Mouse (Mus musculus): ENCODE results near the gene Ttc3.

Gene Ttc3

GRCm38 (mm10) chr16:94392299-94392698 is 21.9 kb downstream of the Ttc3 start:
- TF ChIP-seq GATA4 (IDR thresholded peaks at IDR 0.05; ENCODE audit: insufficient replicate concordance, low read length) = no peak

DNA sequence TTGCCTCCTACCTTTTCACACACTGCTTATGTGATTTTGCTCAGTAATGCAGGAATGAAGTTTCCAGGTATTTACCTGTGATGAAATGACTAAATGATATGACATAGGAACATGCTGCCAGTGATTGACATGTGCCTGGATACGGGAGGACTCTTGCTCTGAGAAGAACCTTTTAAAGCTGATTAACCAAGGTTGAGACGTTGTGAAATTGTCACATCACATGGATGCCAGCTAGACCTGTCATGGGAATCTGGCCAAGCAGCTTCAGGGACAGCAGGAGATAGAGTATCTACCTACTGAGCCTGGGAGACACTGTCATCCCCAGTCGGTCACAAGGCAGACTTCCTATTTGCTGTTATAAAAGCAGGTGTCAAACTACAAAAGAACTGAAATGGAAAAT is 24.6 kb downstream of the Ttc3 start:
- TF ChIP-seq GATA4 (IDR thresholded peaks at IDR 0.05; ENCODE audit: insufficient replicate concordance, low read length) = no peak

DNA sequence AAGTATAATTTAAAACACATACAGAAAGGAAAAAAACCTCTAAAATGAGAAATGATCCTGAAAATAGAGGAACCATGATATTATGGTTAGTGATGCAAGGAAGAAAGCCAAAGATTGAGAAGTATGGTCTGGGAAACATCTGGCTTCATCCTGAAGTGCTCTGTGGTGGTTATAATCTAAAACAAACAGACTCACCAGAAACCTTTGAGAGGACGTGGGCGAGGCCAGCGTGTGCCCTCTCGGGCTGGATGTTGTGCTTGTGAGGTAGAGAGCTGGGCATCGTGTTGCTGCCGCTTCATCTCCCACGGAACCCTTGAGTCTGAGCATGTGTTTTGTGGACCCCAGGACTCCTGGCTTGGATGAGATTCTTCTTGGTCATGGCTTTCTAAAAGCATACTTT is 26.2 kb downstream of the Ttc3 start:
- no peak for TF ChIP-seq GATA4 (IDR thresholded peaks at IDR 0.05; ENCODE audit: insufficient replicate concordance, low read length)

- no peak for TF ChIP-seq GATA4 (IDR thresholded peaks at IDR 0.05; ENCODE audit: insufficient replicate concordance, low read length)
These were observed 28.7 kb downstream of the Ttc3 start for GRCm38 (mm10) chr16:94399141-94399540.

DNA sequence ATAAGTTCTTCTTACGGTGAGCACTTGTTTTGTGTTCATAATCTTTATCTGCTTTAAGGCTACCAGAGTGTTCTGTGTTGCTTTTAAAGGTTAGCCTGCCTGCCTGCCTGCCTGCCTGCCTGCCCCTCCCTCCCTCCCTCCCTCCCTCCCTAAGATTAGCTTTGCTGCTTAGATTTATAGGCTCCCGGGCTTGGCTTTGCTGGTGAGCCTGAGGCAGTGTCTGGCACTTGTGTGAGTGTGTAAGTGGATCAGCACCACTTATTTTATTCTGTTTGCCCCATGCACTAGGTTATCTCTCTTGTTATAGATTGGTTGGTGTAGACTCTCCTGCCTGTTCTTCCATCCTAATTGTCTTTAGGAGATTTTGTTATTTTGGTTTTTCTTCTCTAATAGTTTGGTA is 31.2 kb downstream of the Ttc3 start:
- no peak for TF ChIP-seq GATA4 (IDR thresholded peaks at IDR 0.05; ENCODE audit: insufficient replicate concordance, low read length)

DNA sequence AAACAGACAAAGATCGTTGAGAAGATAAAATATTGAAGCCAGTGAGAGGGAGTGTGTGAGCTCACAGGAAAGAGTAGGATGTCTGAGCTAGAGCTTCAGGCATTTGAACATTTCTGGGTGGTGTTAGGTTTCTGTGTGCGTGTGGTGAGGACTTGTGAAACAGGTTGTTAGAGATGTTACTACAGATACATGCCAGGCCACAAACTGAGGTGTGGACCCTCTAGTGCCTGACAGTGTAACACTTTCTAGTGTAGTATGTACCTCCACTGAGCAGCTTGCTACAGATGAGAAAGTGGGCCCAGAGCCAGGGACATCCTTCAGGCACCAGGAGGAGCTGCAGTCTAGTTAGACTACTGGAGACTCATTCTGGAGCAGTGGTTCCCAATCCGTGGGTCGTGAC is 31.8 kb downstream of the Ttc3 start:
- TF ChIP-seq GATA4 (IDR thresholded peaks at IDR 0.05; ENCODE audit: insufficient replicate concordance, low read length) = no peak

GRCm38 (mm10) chr16:94411287-94411686 is 40.9 kb downstream of the Ttc3 start:
- no peak for TF ChIP-seq GATA4 (IDR thresholded peaks at IDR 0.05; ENCODE audit: insufficient replicate concordance, low read length)

GRCm38 (mm10) chr16:94412198-94412597 is 41.8 kb downstream of the Ttc3 start:
- no peak for TF ChIP-seq GATA4 (IDR thresholded peaks at IDR 0.05; ENCODE audit: insufficient replicate concordance, low read length)

- TF ChIP-seq GATA4 (IDR thresholded peaks at IDR 0.05; ENCODE audit: insufficient replicate concordance, low read length) = no peak
These were observed 42.3 kb downstream of the Ttc3 start for GRCm38 (mm10) chr16:94412760-94413159.

DNA sequence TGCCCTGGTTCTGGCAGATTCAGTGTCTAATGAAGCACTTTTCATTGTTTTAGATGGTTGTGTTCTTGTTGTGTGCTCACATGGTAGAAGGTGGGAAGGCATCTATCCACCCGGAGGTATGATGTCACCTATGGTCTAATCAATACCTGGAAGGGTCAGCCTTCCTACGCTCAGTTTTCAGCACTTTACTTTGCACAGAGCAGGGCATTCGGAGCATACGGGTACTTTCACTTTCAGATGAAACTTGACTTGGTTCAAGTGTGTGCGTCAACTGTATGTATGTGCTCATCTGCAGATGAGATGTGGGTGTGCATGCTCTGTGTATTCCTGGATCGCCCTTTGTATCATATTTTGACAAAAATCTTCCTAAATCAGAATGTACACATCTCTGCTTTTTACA is 43.7 kb downstream of the Ttc3 start:
- TF ChIP-seq GATA4 (IDR thresholded peaks at IDR 0.05; ENCODE audit: insufficient replicate concordance, low read length) = no peak

DNA sequence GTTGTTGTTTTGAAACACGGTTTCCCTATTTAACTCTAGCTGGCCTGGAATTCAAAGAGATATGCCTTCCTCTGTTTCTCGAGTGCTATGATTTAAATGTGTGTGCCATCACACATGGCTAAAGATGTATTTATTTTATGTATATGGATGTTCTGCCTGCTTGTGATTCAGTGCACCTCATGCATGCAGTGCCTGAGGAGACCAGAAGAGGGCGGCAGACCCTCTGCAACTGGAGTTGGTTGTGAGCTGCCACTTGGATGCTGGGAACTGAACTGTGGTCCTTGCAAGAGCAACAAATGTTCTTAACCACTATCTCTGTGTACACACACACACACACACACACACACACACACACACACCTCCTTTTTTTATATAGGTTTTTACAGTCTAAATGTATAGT is 50.1 kb downstream of the Ttc3 start:
- no peak for TF ChIP-seq GATA4 (IDR thresholded peaks at IDR 0.05; ENCODE audit: insufficient replicate concordance, low read length)

DNA sequence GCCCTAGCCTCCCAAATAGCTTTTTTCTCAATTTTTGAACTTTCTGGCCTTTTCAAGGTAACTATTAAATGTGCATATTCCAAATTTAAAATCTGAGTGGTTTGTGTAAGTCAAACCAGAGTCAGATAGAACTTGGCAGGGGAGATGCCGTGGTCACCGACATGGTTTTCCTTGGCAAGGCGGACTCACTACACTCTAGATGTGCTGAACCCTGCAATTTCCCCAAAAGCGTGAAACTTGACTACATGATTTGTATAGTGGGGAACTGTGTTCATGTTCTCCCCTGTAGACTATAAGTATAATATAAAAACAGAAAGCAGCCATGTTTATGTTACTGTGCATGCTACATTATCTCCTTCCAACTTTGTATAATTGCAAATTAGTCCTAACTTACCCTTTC is 58.5 kb downstream of the Ttc3 start:
- no peak for TF ChIP-seq GATA4 (IDR thresholded peaks at IDR 0.05; ENCODE audit: insufficient replicate concordance, low read length)

DNA sequence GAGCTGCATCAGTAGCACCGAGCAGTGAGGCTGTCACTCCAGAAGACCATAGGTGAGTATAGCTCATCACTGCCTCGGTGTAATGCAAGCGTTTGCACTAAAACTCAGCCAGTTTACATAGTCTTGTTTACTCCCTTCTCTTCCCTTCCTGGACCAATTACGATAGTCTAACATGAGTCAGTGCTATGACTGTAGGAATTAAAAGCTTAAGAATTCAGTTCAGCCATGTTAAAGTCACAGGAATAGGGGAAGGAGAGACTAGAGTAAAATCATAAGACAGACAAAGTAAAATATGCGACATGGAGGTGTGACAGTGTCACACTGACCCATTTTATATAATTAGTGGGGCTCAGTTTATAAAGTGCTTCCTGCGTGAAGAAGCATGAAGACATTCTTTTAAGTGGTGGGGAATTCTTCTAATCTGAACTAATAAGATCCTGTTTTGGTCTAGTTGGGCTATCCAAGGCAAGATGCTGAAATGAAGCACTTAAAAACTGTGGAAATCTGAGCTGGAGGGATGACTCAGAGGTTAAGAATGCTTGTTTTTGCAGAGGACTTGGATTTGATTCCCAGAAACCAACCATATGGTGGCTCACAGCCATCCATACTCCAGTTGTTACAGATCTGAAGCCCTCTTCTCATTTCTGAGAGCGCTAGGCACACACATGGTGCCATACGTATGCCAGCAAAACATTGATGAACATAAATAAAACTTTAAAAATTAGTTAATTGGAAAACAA is 65.2 kb downstream of the Ttc3 start:
- no peak for TF ChIP-seq GATA4 (IDR thresholded peaks at IDR 0.05; ENCODE audit: insufficient replicate concordance, low read length)

DNA sequence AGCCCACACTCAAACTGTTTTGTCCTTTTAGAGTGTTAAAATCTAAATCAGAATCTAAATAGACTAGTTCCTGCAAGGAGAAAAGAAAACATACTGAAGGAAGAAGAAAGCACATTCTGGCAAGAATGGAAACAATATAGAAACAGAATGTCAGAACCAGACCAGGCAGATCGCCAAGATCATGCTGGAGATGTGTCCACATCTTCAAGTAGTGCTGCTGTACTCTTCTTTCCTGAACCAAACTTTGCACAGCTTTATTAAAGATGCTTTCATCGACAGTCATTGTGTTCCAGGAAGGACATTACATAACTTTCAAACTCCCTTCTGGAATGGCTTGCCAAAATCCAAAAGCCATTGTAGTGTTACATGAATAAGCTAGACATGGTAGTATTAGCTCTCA is 66.4 kb downstream of the Ttc3 start:
- TF ChIP-seq GATA4 (IDR thresholded peaks at IDR 0.05; ENCODE audit: insufficient replicate concordance, low read length) = no peak

GRCm38 (mm10) chr16:94441361-94441760 is 70.9 kb downstream of the Ttc3 start:
- no peak for TF ChIP-seq GATA4 (IDR thresholded peaks at IDR 0.05; ENCODE audit: insufficient replicate concordance, low read length)

GRCm38 (mm10) chr16:94449151-94449550 is 78.7 kb downstream of the Ttc3 start:
- TF ChIP-seq GATA4 (IDR thresholded peaks at IDR 0.05; ENCODE audit: insufficient replicate concordance, low read length) = no peak

DNA sequence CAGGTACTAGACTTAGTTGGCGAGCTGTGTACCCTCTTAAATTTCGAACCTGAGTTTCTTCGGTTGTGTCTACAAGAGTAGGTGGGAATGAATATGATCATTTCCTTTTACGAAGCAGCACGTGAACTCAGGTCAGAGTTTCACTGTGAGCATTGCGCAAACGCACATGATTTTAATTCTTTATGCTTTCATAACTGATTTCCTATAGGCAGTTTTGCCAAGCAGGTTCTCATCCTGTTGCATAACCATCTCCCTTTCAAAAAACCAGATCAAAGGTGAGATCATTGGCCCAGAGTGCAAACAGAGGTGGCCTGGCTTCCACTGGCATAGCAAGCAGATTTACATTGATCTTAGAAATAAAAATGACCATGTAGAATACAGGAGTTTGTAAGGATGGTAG is 79.2 kb downstream of the Ttc3 start:
- no peak for TF ChIP-seq GATA4 (IDR thresholded peaks at IDR 0.05; ENCODE audit: insufficient replicate concordance, low read length)
